Mouse (Mus musculus) midbrain, embryonic 11.5 days (tissue): ENCODE measurements around the gene Sytl1. TPM values are rescaled to one million over a fixed set of nuclear protein-coding genes. Genes with fewer than 3 reads are reported as not detected.

Source experiments
- ATAC-seq: fragments of 200-750 bp; cut with Nextera tagmentation; 2 replicates; pipeline ENCODE4 v1.8.0; 2017; ENCODE audit warnings: moderate TSS enrichment, moderate library complexity; ENCODE audit not compliant: low FRiP score
- DNase-seq: peaks from one replicate; pipeline ENCODE4 v3.0.0; 2015; ENCODE audit warnings: low spot score; ENCODE audit errors: missing footprints
- H3K27ac ChIP-seq: fragments of 300-500 bp; sonication (generic); 2 replicates; pipeline ENCODE4 v1.5.1; 2014; ENCODE audit warnings: low read depth, low read length
- H3K27me3 ChIP-seq: fragments of 300-500 bp; sonication (generic); 2 replicates; pipeline ENCODE4 v1.6.1; 2014; ENCODE audit warnings: mild to moderate bottlenecking, low read length, moderate library complexity, mixed read lengths; ENCODE audit not compliant: control insufficient read depth, insufficient read depth
- H3K36me3 ChIP-seq: fragments of 300-500 bp; sonication (generic); 2 replicates; pipeline ENCODE4 v1.6.1; 2014; ENCODE audit warnings: mild to moderate bottlenecking, low read length, moderate library complexity, mixed read lengths; ENCODE audit not compliant: control insufficient read depth, insufficient read depth
- H3K4me1 ChIP-seq: fragments of 300-500 bp; sonication (generic); 2 replicates; pipeline ENCODE4 v1.6.1; 2014; ENCODE audit warnings: low read length; ENCODE audit not compliant: control insufficient read depth, insufficient read depth
- H3K4me2 ChIP-seq: fragments of 300-500 bp; sonication (generic); 2 replicates; pipeline ENCODE4 v1.6.1; 2014; ENCODE audit warnings: mild to moderate bottlenecking, moderate library complexity
- H3K4me3 ChIP-seq: fragments of 300-500 bp; sonication (generic); 2 replicates; pipeline ENCODE4 v1.5.1; 2014; ENCODE audit warnings: low read depth, low read length
- H3K9ac ChIP-seq: fragments of 300-500 bp; sonication (generic); 2 replicates; pipeline ENCODE4 v1.6.1; 2014; ENCODE audit warnings: low read length
- H3K9me3 ChIP-seq: fragments of 300-500 bp; sonication (generic); 2 replicates; pipeline ENCODE4 v1.6.1; 2016; ENCODE audit warnings: low read length; ENCODE audit not compliant: control insufficient read depth
- WGBS: fragments of 180-500 bp; shearing (Covaris S2); extraction: QIAGEN DNeasy Blood & Tissue Kit; methylation state at CpG from one replicate; pipeline ENCODE4 v1.1.7; 2014; 5-methylcytosine and 5-hydroxymethylcytosine counted together
- polyA plus RNA-seq: library from polyadenylated mRNA; unstranded; fragments of >200 nt; fragmentation: Nextera tagmentation; extraction: Ambion mirVana; gene quantifications from 2 replicates; pipeline ENCODE4 v1.2.1, GENCODE M21; 2014

The Sytl1 gene
- polyA plus RNA-seq, 1 experiment from 2014 or later: 0.37 TPM

DNA sequence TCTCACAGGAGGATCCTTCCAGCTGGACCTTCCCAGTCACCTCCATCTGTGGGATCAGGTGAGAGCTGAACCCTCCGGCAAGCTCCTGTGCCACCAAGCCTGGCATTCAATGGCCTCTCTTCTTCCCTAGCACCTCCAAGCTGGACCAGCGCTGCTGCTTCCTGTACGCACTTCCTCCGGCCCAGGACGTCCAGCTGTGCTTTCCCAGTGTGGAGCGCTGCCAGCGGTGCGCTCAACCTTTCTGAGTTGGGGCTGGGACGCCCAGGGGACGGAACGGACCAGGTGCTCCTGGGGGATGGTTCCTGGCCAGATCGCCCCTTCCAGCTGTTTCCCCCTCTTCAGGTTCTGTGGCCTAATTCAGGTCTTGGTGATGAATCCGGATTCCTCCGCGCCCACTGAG, 15.8 kb downstream of the Sytl1 start:
- Histone ChIP-seq H3K9ac (no peak overlapping the region), H3K4me3 (no peak overlapping the region), H3K4me2 (no peak overlapping the region), H3K9me3 (no peaks in the 10 kb centered on the region), H3K36me3 (no peaks in the 10 kb centered on the region), H3K27me3 (peaks cover 52% of the 10 kb centered on the region), H3K4me1 (peaks cover 10% of the 10 kb centered on the region), H3K27ac (no peak overlapping the region)
- 23% methylated on average over 15 of the region's 15 CpGs for WGBS
- ATAC-seq (no peak), DNase-seq (no peak)

DNA sequence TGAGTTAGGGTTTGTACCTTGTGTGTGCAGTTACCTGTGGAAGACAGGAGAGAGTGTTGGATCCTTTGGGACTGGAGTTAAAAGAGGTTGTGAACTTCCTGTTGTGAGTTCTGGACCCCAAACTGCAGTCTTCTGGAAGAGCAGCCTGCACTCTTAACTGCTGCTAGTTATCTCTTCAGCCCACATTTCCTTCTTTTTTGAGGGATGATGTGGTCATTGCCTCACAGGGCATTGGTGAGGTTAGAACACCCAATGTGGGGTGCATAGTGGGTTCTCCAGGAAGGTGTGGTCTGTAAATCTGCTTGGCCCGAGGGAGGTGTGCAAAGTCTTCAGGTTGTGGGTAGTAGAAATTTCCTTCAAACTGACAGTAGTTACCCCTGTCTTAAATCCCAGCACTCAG, 18.6 kb downstream of the Sytl1 start:
- Histone ChIP-seq H3K4me2 (no peak overlapping the region), H3K4me1 (peaks cover 7% of the 10 kb centered on the region), H3K27me3 (peaks cover 39% of the 10 kb centered on the region), H3K27ac (no peak overlapping the region), H3K9me3 (no peaks in the 10 kb centered on the region), H3K9ac (no peak overlapping the region), H3K36me3 (no peaks in the 10 kb centered on the region), H3K4me3 (no peak overlapping the region)
- no peak for ATAC-seq
- WGBS: 83% methylated on average over 1 of the region's 1 CpGs
- DNase-seq: no peak

DNA sequence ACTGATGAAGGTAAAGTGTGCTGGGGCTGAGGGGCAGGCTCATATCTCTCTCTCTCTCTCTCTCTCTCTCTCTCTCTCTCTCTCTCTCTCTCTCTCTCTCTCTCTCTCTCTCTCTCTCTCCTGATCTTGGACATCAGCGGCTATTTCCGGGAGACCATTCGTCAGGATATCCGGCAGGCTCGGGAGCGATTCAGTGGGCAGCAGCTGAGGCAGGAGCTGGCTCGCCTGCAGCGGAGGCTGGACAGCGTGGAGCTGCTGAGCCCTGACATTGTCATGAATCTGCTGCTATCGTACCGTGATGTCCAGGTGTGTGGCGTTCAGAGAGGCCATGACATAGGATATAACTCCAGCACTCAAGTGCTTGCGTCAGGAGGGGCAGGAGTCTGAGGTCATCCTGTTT, 19.4 kb downstream of the Sytl1 start:
- no peak overlapping the region for H3K9ac ChIP-seq
- DNase-seq: no peak
- H3K4me2 ChIP-seq: no peak overlapping the region
- no peak for ATAC-seq
- no peaks in the 10 kb centered on the region for H3K36me3 ChIP-seq
- 67% methylated on average over 13 of the region's 13 CpGs for WGBS
- no peak overlapping the region for H3K4me3 ChIP-seq
- H3K27ac ChIP-seq: no peak overlapping the region
- peaks cover 7% of the 10 kb centered on the region for H3K4me1 ChIP-seq
- no peaks in the 10 kb centered on the region for H3K9me3 ChIP-seq
- peaks cover 38% of the 10 kb centered on the region for H3K27me3 ChIP-seq

DNA sequence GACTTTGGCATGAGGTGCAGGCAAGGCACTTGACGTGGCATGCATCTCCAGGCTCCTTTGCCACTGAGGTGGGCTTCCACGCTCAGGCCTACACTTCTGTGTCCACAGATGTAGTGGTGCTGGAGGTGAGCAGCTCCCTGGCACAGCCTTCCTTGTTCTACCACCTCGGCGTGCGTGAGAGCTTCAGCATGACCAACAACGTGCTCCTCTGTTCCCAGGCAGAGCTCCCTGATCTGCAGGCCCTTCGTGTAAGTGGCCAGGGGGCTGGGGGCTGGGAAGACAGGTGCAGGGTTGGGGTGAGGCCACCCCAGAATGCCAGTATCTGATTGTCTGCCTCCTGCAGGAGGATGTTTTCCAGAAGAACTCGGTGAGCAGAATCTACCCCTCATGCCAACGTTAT, 20.2 kb downstream of the Sytl1 start:
- Histone ChIP-seq H3K4me3 (no peak overlapping the region), H3K27ac (no peak overlapping the region), H3K4me1 (peaks cover 7% of the 10 kb centered on the region), H3K4me2 (no peak overlapping the region), H3K27me3 (peaks cover 33% of the 10 kb centered on the region), H3K9ac (no peak overlapping the region), H3K36me3 (no peaks in the 10 kb centered on the region), H3K9me3 (no peaks in the 10 kb centered on the region)
- no peak for DNase-seq
- no peak for ATAC-seq
- WGBS: 62% methylated on average over 9 of the region's 9 CpGs

DNA sequence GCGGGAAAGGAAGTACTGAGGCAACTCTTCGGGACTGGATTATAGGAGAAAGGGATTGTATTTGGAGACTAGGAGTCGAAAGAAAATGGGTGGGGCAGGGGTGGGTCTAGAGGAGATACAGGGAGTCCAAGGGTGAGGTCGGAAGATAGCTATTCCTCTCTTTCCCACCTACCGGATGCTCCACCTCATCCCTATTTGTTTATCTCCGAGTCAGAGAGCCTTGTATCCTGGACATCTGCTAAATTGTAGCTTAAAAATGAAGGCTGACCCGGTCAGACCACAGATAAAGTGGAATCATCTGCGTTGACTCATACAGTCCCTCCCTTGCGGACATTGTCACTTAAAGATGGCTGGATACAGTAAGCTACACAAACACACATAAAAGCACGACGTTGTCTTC, 21.0 kb downstream of the Sytl1 start:
- H3K9me3 ChIP-seq: no peaks in the 10 kb centered on the region
- no peaks in the 10 kb centered on the region for H3K36me3 ChIP-seq
- peak overlapping the region; percentile 47; the same call in 1 of the 2 replicates for H3K4me3 ChIP-seq
- no peak overlapping the region for H3K9ac ChIP-seq
- DNase-seq: no peak
- no peak for ATAC-seq
- no peak overlapping the region for H3K27ac ChIP-seq
- WGBS: 30% methylated on average over 11 of the region's 11 CpGs
- H3K4me1 ChIP-seq: peaks cover 7% of the 10 kb centered on the region
- H3K27me3 ChIP-seq: peaks cover 25% of the 10 kb centered on the region
- H3K4me2 ChIP-seq: peak overlapping the region; percentile 81

DNA sequence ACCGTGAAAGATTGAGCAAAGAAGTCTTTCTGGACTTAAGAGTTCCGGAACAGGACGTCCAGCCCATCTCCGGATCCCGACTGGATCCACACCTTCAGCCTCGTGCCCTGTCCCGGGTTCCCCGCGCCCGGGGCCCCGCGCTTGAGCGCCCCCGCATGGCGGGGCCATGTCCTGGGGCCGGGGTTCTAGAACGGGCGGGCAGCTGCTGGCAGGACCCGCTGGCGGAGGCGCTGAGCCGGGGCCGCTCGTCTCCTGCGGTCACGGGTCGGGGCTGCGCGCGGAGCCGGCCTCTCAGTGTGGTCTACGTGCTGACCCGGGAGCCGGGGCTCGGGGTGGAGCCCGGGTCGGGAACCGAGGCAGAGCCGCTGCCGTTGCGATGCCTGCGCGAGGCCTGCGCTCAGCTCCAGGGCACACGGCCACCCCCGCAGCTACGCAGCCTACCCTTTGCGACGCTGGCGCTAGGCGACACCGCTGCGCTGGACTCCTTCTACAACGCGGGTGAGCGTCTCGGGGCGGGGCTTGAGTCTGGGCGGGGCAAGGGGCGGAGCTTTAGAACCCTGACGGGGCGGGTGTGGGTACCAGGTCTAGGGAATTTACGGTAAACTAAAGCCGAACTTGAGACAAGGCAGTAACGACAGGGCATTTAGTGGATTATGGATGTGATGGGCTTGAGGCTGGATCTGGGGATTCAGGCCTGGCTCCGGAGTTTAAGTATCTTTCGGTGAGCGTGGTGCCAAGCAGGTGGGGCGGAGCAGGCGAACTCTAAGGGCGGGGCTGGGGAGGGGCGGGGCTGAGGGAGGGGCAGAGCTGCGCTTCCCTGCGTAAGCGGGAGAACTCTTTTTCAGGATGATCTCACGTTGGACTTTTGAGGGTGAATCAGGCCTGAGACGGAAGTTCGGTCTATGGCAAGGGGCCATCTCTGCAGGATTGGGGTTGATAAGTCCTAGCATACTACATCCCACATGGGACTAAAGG, 21.7 kb downstream of the Sytl1 start:
- no peaks in the 10 kb centered on the region for H3K9me3 ChIP-seq
- WGBS: under 1% methylated on average over 78 of the region's 78 CpGs
- ATAC-seq: peak; percentile 94
- H3K27me3 ChIP-seq: peaks cover 25% of the 10 kb centered on the region
- H3K9ac ChIP-seq: peak overlapping the region; percentile 62
- no peak overlapping the region for H3K27ac ChIP-seq
- H3K36me3 ChIP-seq: no peaks in the 10 kb centered on the region
- peak overlapping the region; percentile 47 for H3K4me3 ChIP-seq
- DNase-seq: peak; percentile 100
- peak overlapping the region; percentile 81 for H3K4me2 ChIP-seq
- H3K4me1 ChIP-seq: peaks cover 7% of the 10 kb centered on the region

DNA sequence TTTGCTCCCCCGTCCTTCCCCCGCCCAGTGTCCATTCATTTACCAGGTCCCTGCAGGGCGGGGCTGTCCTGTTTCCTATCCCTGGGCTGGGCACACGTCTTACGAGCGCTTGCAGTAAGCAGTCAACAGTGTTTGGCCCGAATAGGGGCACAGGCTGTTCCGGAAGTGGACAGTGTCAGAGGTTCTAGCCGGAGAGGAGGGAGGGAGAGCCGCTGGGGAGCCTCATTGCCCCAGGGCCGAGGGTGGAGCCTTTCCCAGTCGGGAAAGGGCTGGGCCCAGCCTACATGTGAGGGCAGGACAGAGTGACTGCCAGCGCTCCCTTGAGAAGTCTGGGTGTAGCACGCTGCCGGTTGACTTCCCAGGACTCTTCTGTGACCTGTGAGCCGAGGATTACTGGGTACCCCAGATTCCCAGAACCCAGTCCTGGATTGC, 22.4 kb downstream of the Sytl1 start, which contains the start of gene Map3k6:
Gene Map3k6, plus strand, starts transcription at position 329 of the 432 bp plus-strand sequence.
- WGBS: 4% methylated on average over 16 of the region's 16 CpGs
- H3K4me2 ChIP-seq: peak within 1 kb of the TSS; percentile 81
- H3K27me3 ChIP-seq: peaks cover 25% of the 10 kb centered on the region
- H3K9me3 ChIP-seq: no peaks in the 10 kb centered on the region
- peak within 1 kb of the TSS; percentile 47 for H3K4me3 ChIP-seq
- peak; percentile 22; the same call in 1 of the 2 replicates for ATAC-seq
- no peaks in the 10 kb centered on the region for H3K36me3 ChIP-seq
- no peak within 1 kb of the TSS for H3K27ac ChIP-seq
- peaks cover 7% of the 10 kb centered on the region for H3K4me1 ChIP-seq
- peak within 1 kb of the TSS; percentile 62 for H3K9ac ChIP-seq
- DNase-seq: no peak

DNA sequence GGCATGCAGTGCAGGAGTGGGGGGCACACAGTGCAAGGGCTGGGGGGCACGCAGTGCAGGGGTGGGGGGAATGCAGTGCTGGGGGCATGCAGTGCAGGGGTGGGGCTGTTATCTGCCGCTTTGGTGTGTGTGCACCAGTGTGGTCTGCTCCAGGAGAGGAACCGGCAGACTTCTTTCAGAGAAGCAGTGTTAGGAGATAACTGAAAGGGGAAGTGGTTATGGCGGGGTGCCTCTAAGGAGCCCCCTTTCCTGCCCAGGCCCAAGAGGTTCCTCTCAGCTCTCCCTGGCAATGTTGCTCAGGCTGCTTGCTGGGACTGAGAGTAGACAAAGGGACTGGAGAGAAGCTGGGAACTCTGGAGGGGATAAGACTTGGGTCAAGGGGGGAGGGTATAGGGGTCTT, 25.0 kb downstream of the Sytl1 start:
- Histone ChIP-seq H3K4me2 (no peak overlapping the region), H3K4me3 (no peak overlapping the region), H3K4me1 (peaks cover 7% of the 10 kb centered on the region), H3K36me3 (no peaks in the 10 kb centered on the region), H3K9ac (no peak overlapping the region), H3K27ac (no peak overlapping the region), H3K9me3 (no peaks in the 10 kb centered on the region), H3K27me3 (peaks cover 21% of the 10 kb centered on the region)
- ATAC-seq (no peak), DNase-seq (no peak)
- 87% methylated on average over 4 of the region's 4 CpGs for WGBS

DNA sequence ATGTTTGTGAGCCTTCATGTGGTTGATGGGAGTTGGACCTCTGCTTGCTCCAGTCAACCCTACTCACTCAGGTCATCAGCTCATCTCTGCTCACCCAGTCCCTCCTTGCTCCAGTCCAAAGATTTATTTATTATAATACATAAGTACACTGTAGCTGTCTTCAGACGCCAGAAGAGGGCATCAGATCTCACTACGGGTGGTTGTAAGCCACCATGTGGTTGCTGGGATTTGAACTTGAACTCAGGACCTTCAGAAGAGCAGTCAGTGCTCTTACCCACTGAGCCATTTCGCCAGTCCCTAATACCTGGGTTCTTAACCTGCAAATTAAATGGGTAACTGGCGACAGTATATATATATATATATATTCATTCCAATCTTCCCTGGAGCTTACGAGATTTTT, 27.5 kb downstream of the Sytl1 start:
- no peak for ATAC-seq
- H3K9me3 ChIP-seq: no peaks in the 10 kb centered on the region
- no peak for DNase-seq
- H3K9ac ChIP-seq: no peak overlapping the region
- no peaks in the 10 kb centered on the region for H3K36me3 ChIP-seq
- no peak overlapping the region for H3K27ac ChIP-seq
- H3K4me2 ChIP-seq: no peak overlapping the region
- peaks cover 6% of the 10 kb centered on the region for H3K27me3 ChIP-seq
- H3K4me3 ChIP-seq: no peak overlapping the region
- 85% methylated on average over 5 of the region's 5 CpGs for WGBS
- peaks cover 1% of the 10 kb centered on the region for H3K4me1 ChIP-seq
